Mouse (Mus musculus) hindbrain, embryonic 16.5 days (tissue): Measurements from ENCODE around the gene Psmc3ip. TPM values are rescaled to one million over a fixed set of nuclear protein-coding genes. Genes with fewer than 3 reads are reported as not detected.

Experiments
- ATAC-seq: fragments of 200-750 bp; cut with Nextera tagmentation; 2 replicates; pipeline ENCODE4 v1.8.0; 2017; ENCODE audit warnings: moderate TSS enrichment, moderate library complexity
- H3K27ac ChIP-seq: fragments of 300-500 bp; sonication (generic); 2 replicates; pipeline ENCODE4 v1.5.1; 2014; ENCODE audit warnings: low read depth, mild to moderate bottlenecking, control low read depth, low read length, moderate library complexity
- H3K27me3 ChIP-seq: fragments of 300-500 bp; sonication (generic); replicated peaks from 2 replicates; pipeline ENCODE4 v1.6.1; 2014; ENCODE audit warnings: low read length; ENCODE audit not compliant: control insufficient read depth, insufficient read depth
- H3K36me3 ChIP-seq: fragments of 300-500 bp; sonication (generic); 2 replicates; pipeline ENCODE4 v1.6.1; 2014; ENCODE audit warnings: mild to moderate bottlenecking, low read length, moderate library complexity, mixed read lengths; ENCODE audit not compliant: control insufficient read depth, insufficient read depth
- H3K4me1 ChIP-seq: fragments of 300-500 bp; sonication (generic); 2 replicates; pipeline ENCODE4 v1.6.1; 2014; ENCODE audit warnings: low read depth, low read length; ENCODE audit not compliant: control insufficient read depth, insufficient read depth
- H3K4me2 ChIP-seq: fragments of 300-500 bp; sonication (generic); 2 replicates; pipeline ENCODE4 v1.6.1; 2014; ENCODE audit warnings: mild to moderate bottlenecking, low read length, control low read depth, moderate library complexity
- H3K4me3 ChIP-seq: fragments of 300-500 bp; sonication (generic); 2 replicates; pipeline ENCODE4 v1.5.1; 2014; ENCODE audit warnings: mild to moderate bottlenecking, low read length, control low read depth, moderate library complexity
- H3K9ac ChIP-seq: fragments of 300-500 bp; sonication (generic); 2 replicates; pipeline ENCODE4 v1.6.1; 2014; ENCODE audit warnings: low read depth, mild to moderate bottlenecking, control low read depth, low read length, moderate library complexity
- H3K9me3 ChIP-seq: fragments of 300-500 bp; sonication (generic); 2 replicates; pipeline ENCODE4 v1.6.1; 2014; ENCODE audit warnings: mild to moderate bottlenecking, low read length, moderate library complexity; ENCODE audit not compliant: control insufficient read depth
- WGBS: fragments of 180-500 bp; shearing (Covaris S2); extraction: QIAGEN DNeasy Blood & Tissue Kit; methylation state at CpG from one replicate; pipeline ENCODE4 v1.1.7; 2014; 5-methylcytosine and 5-hydroxymethylcytosine counted together
- microRNA-seq: library from miRNA; unstranded; fragments of <30 nt; microRNA quantifications from one replicate; pipeline ENCODE4, GENCODE M21; 2017
- polyA plus RNA-seq: library from polyadenylated mRNA; unstranded; fragments of >200 nt; fragmentation: Nextera tagmentation; extraction: Ambion mirVana; gene quantifications from 2 replicates; pipeline ENCODE4 v1.2.1, GENCODE M21; 2015

Gene Psmc3ip
- polyA plus RNA-seq, 1 experiment from 2014 or later: 17.9 TPM

DNA sequence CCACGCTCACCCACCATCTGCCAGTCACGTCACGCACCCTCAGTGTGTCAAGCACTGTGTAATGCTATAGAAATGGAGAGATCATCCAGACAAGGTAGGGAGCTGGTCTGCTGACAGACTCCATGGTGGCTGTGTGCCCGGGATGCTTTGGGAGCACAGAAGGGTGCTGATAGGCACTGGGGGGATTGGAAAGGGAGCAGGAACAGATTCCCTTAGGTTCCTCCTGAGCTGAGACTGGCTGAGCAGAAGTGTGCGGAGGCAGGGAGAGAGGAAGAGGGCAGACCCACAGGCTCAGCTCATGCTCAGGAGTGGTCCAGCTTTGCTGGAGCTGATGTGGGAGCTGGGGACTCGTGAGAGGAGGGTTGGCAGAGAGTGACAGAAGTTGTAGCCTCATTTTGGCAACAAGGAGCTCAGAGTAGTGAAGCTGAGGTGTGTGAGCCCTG, 44.2 kb downstream of the Psmc3ip start:
- no peak overlapping the region for H3K4me2 ChIP-seq
- H3K27ac ChIP-seq: no peak overlapping the region
- H3K4me3 ChIP-seq: no peak overlapping the region
- H3K4me1 ChIP-seq: no peaks in the 10 kb centered on the region
- ATAC-seq: no peak
- H3K27me3 ChIP-seq: no peaks in the 10 kb centered on the region
- no peak overlapping the region for H3K9ac ChIP-seq
- peaks cover 46% of the 10 kb centered on the region for H3K36me3 ChIP-seq
- WGBS: 77% methylated on average over 6 of the region's 6 CpGs
- no peaks in the 10 kb centered on the region for H3K9me3 ChIP-seq

DNA sequence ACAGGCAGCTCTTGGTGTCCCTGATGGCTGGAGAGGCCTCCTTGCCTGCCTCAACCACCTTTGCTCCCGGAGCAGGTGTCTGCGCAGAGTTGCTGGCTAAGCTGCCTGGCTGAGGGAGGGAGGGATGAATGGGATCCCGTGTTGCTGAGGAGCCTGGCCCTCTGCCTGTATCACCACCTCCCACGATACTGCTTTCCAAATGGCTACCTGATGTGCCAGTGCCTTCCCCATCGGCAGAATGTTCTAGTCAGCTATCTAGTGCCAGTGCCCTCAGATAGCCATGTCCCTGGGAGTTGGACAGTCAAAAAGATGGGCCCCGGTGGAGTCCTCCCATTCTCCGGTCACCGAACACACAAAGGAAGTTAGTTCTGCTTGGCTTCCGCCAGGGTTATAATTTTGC, 44.9 kb downstream of the Psmc3ip start:
- peaks cover 46% of the 10 kb centered on the region for H3K36me3 ChIP-seq
- no peak overlapping the region for H3K9ac ChIP-seq
- no peak for ATAC-seq
- 89% methylated on average over 9 of the region's 9 CpGs for WGBS
- no peak overlapping the region for H3K27ac ChIP-seq
- H3K9me3 ChIP-seq: no peaks in the 10 kb centered on the region
- H3K4me1 ChIP-seq: no peaks in the 10 kb centered on the region
- no peak overlapping the region for H3K4me3 ChIP-seq
- no peak overlapping the region for H3K4me2 ChIP-seq
- H3K27me3 ChIP-seq: no peaks in the 10 kb centered on the region

DNA sequence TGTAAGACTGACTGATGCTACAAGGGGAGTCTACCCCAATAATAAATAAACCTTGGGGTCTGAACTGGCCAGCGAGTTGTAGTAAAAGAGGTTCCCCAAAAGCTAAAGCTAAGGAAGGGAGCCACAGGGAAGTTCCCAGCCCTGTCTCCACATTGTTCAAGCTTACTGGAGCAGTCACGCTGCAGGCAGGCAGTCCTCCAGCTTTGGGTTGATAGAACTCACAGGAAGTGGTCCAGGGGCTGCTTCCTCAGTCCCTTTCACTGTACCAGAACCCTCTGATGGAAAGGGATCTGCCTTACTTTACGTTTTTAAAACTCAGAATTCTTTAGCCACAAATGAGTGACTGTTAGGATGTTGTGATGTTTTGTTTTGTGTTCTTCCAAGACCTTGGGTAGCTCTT, 47.7 kb downstream of the Psmc3ip start:
- WGBS: 84% methylated on average over 3 of the region's 3 CpGs
- H3K36me3 ChIP-seq: peaks cover 52% of the 10 kb centered on the region
- H3K27me3 ChIP-seq: no peaks in the 10 kb centered on the region
- no peaks in the 10 kb centered on the region for H3K9me3 ChIP-seq
- ATAC-seq: no peak
- H3K4me3 ChIP-seq: no peak overlapping the region
- no peaks in the 10 kb centered on the region for H3K4me1 ChIP-seq
- H3K9ac ChIP-seq: no peak overlapping the region
- no peak overlapping the region for H3K27ac ChIP-seq
- no peak overlapping the region for H3K4me2 ChIP-seq

DNA sequence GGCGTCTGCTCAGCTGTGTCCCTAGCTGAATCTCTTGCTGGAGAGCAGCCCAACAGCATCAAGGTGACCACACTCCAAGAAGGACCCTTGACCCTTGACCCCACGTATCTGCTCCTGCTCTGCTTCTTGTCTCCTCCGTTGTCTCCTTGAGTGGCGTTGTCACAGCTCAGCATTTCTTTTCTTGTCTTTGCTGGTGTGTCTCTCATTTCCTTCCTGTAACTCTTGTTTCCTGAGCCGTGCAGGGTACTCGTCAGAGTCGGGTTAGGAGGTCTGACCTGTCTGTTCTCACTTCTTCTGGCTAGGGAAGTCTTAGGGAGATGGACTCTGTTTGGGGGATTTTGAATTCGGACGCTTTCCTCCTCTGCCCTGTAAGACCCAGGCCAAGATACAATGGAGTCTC, 48.8 kb downstream of the Psmc3ip start:
- H3K4me2 ChIP-seq: no peak overlapping the region
- H3K4me3 ChIP-seq: no peak overlapping the region
- H3K27ac ChIP-seq: no peak overlapping the region
- ATAC-seq: no peak
- 73% methylated on average over 9 of the region's 9 CpGs for WGBS
- H3K4me1 ChIP-seq: no peaks in the 10 kb centered on the region
- H3K9ac ChIP-seq: no peak overlapping the region
- no peaks in the 10 kb centered on the region for H3K27me3 ChIP-seq
- H3K9me3 ChIP-seq: no peaks in the 10 kb centered on the region
- peaks cover 54% of the 10 kb centered on the region for H3K36me3 ChIP-seq

DNA sequence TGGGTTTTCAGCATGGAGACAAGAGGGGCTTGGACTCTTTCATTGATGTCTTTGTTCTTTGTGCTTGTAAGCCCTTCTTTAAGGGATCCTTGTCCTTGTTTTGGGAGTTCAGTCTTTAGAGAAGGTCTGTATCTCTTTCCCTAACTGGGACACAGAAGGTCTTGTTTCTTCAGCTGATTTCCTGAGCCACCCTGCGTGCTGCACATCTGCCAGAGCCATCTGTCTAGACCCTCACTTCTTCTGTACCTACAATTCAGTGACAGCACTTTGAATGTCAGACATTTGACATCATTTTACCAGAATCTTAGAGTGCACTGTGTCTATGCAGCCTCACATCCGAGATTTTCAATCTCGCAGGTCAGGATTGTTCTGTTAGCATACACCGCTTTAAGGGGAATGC, 49.4 kb downstream of the Psmc3ip start:
- H3K9me3 ChIP-seq: no peaks in the 10 kb centered on the region
- no peak for ATAC-seq
- H3K27me3 ChIP-seq: no peaks in the 10 kb centered on the region
- no peak overlapping the region for H3K4me2 ChIP-seq
- H3K9ac ChIP-seq: no peak overlapping the region
- no peak overlapping the region for H3K4me3 ChIP-seq
- 93% methylated on average over 4 of the region's 4 CpGs for WGBS
- H3K27ac ChIP-seq: no peak overlapping the region
- peaks cover 54% of the 10 kb centered on the region for H3K36me3 ChIP-seq
- H3K4me1 ChIP-seq: no peaks in the 10 kb centered on the region

Small RNA genes within 50 kb of the gene (microRNA-seq; reads per million reads assigned to microRNA genes)
- gene Gm27626: not detected

Other genes with a start within 250 kb of the Psmc3ip start
- gene Stat5b, start 244.7 kb downstream of the Psmc3ip start, polyA plus RNA-seq: 15.0 and 18.9 TPM in 2 replicates
- 1.8 and 2.4 TPM in 2 replicates for gene Stat5a, start 236.1 kb downstream of the Psmc3ip start, polyA plus RNA-seq
- gene Stat3, start 155.9 kb downstream of the Psmc3ip start, polyA plus RNA-seq: 49.2 and 49.5 TPM in 2 replicates
- 47.0 and 61.8 TPM in 2 replicates for gene Cavin1, start 124.5 kb downstream of the Psmc3ip start, polyA plus RNA-seq
- 175 and 179 TPM in 2 replicates for gene Atp6v0a1, start 86.0 kb downstream of the Psmc3ip start, polyA plus RNA-seq
- gene Naglu, start 25.4 kb downstream of the Psmc3ip start, polyA plus RNA-seq: 13.8 and 13.9 TPM in 2 replicates
- gene Hsd17b1, start 17.0 kb downstream of the Psmc3ip start, polyA plus RNA-seq: 0.26 and 0.50 TPM in 2 replicates
- gene Coasy, start 12.9 kb downstream of the Psmc3ip start, polyA plus RNA-seq: 42.5 and 45.9 TPM in 2 replicates
- 91.5 and 101 TPM in 2 replicates for gene Mlx, start 8.2 kb downstream of the Psmc3ip start, polyA plus RNA-seq
- gene Retreg3, start 24.5 kb upstream of the Psmc3ip start, polyA plus RNA-seq: 22.8 and 24.3 TPM in 2 replicates
- gene Tubg1, start 24.5 kb upstream of the Psmc3ip start, polyA plus RNA-seq: 79.6 and 80.2 TPM in 2 replicates
- gene Tubg2, start 60.5 kb upstream of the Psmc3ip start, polyA plus RNA-seq: 56.9 and 60.3 TPM in 2 replicates
- gene Cntnap1, start 75.1 kb upstream of the Psmc3ip start, polyA plus RNA-seq: 8.7 and 11.2 TPM in 2 replicates
- gene Plekhh3, start 75.9 kb upstream of the Psmc3ip start, polyA plus RNA-seq: 9.3 and 9.5 TPM in 2 replicates
- 0.32 and 0.60 TPM in 2 replicates for gene Ccr10, start 80.0 kb upstream of the Psmc3ip start, polyA plus RNA-seq
- 30.0 and 32.4 TPM in 2 replicates for gene Ezh1, start 131.0 kb upstream of the Psmc3ip start, polyA plus RNA-seq
- gene Ramp2, start 150.6 kb upstream of the Psmc3ip start, polyA plus RNA-seq: 100 and 108 TPM in 2 replicates
- gene Vps25, start 158.3 kb upstream of the Psmc3ip start, polyA plus RNA-seq: 128 and 131 TPM in 2 replicates
- 7.2 and 7.3 TPM in 2 replicates for gene Wnk4, start 165.1 kb upstream of the Psmc3ip start, polyA plus RNA-seq
- 0.83 and 1.0 TPM in 2 replicates for gene Cntd1, start 183.6 kb upstream of the Psmc3ip start, polyA plus RNA-seq
- 226 and 232 TPM in 2 replicates for gene Coa3, start 183.7 kb upstream of the Psmc3ip start, polyA plus RNA-seq
- 175 and 182 TPM in 2 replicates for gene Becn1, start 206.8 kb upstream of the Psmc3ip start, polyA plus RNA-seq
- 106 and 117 TPM in 2 replicates for gene Psme3, start 220.8 kb upstream of the Psmc3ip start, polyA plus RNA-seq
- 0.93 and 2.1 TPM in 2 replicates for gene Aoc2, start 229.6 kb upstream of the Psmc3ip start, polyA plus RNA-seq
- gene Aoc3, start 235.2 kb upstream of the Psmc3ip start, polyA plus RNA-seq: 0.15 and 0.29 TPM in 2 replicates